Mouse (Mus musculus) MEL (cell line): ENCODE results near the gene Mdfic. TPM values are rescaled to one million over a fixed set of nuclear protein-coding genes. Genes with fewer than 3 reads are reported as not detected.

Experiments
- DNase-seq: peaks from one replicate; pipeline ENCODE4 v3.0.0; 2011; ENCODE audit warnings: low read depth, low spot score
- H3K27ac ChIP-seq: 2 replicates; pipeline ENCODE4 v1.5.1; 2012; ENCODE audit warnings: low read depth, mild to moderate bottlenecking, control low read depth, low read length, moderate library complexity; ENCODE audit not compliant: control insufficient read depth
- H3K27me3 ChIP-seq, 2 experiments: fragments of 150-350 bp in 1 of 2; sonication (generic) in 1 of 2; 2 replicates each; pipeline ENCODE4 v1.6.1; 2012; ENCODE audit warnings: low read length in 2 of 2, mild to moderate bottlenecking in 2 of 2, improper control_type of control experiment in 1 of 2, moderate library complexity in 1 of 2; ENCODE audit not compliant: insufficient read depth in 2 of 2, control insufficient read depth in 1 of 2
- H3K36me3 ChIP-seq, 2 experiments: 2 replicates each; pipeline ENCODE4 v1.6.1; 2012 to 2014; ENCODE audit warnings: low read length in 2 of 2, improper control_type of control experiment in 1 of 2, inconsistent platforms in 1 of 2, mild to moderate bottlenecking in 1 of 2; ENCODE audit not compliant: insufficient read depth in 2 of 2, control insufficient read depth in 1 of 2
- H3K4me1 ChIP-seq, 2 experiments: fragments of 150-350 bp in 1 of 2; sonication (generic) in 1 of 2; 2 replicates each; pipeline ENCODE4 v1.6.1; 2012; ENCODE audit warnings: low read length in 2 of 2, improper control_type of control experiment in 1 of 2, mild to moderate bottlenecking in 1 of 2; ENCODE audit not compliant: insufficient read depth in 2 of 2, control insufficient read depth in 1 of 2
- H3K4me3 ChIP-seq, 2 experiments: fragments of 150-350 bp in 1 of 2; sonication (generic) in 1 of 2; 2 replicates each; pipeline ENCODE4 v1.5.1; 2012; ENCODE audit warnings: low read depth in 2 of 2, low read length in 2 of 2, mild to moderate bottlenecking in 2 of 2, moderate library complexity in 2 of 2, control low read depth in 1 of 2, improper control_type of control experiment in 1 of 2; ENCODE audit not compliant: control insufficient read depth in 1 of 2, insufficient read depth in 1 of 2
- H3K79me2 ChIP-seq: 2 replicates; pipeline ENCODE4 v1.6.1; 2012; ENCODE audit warnings: mild to moderate bottlenecking, low read length, moderate library complexity; ENCODE audit not compliant: control insufficient read depth, poor library complexity, insufficient read depth
- H3K9ac ChIP-seq: 2 replicates; pipeline ENCODE4 v1.6.1; 2012; ENCODE audit warnings: low read depth, mild to moderate bottlenecking, control low read depth, low read length, moderate library complexity; ENCODE audit not compliant: control insufficient read depth, poor library complexity, severe bottlenecking
- H3K9me3 ChIP-seq: fragments of 150-350 bp; sonication (generic); replicated peaks from 2 replicates; pipeline ENCODE4 v1.6.1; 2012; ENCODE audit warnings: mild to moderate bottlenecking, low read length, improper control_type of control experiment, moderate library complexity; ENCODE audit not compliant: insufficient read depth
- BHLHE40 ChIP-seq: IDR thresholded peaks from 2 replicates; pipeline ENCODE4 v1.6.1; 2012; ENCODE audit warnings: low read depth, mild to moderate bottlenecking, inconsistent platforms, low read length, improper control_type of control experiment, borderline replicate concordance
- CHD1 ChIP-seq: IDR thresholded peaks from 2 replicates; pipeline ENCODE4 v1.6.1; 2012; ENCODE audit warnings: low read depth, mild to moderate bottlenecking, inconsistent platforms, low read length, improper control_type of control experiment
- CHD2 ChIP-seq: IDR thresholded peaks from 2 replicates; pipeline ENCODE4 v1.6.1; 2011; ENCODE audit warnings: low read length, improper control_type of control experiment
- E2F4 ChIP-seq: IDR thresholded peaks from 2 replicates; pipeline ENCODE4 v1.6.1; 2011; ENCODE audit warnings: low read depth, low read length, improper control_type of control experiment, borderline replicate concordance
- ELF1 ChIP-seq: IDR thresholded peaks from 2 replicates; pipeline ENCODE4 v1.6.1; 2014; ENCODE audit warnings: low read depth, mild to moderate bottlenecking, inconsistent platforms, low read length, improper control_type of control experiment, moderate library complexity
- EP300 ChIP-seq, 2 experiments: IDR thresholded peaks; 2 replicates each; pipeline ENCODE4 v1.6.1; 2011; ENCODE audit warnings: improper control_type of control experiment in 2 of 2, low read length in 2 of 2, low read depth in 1 of 2, mild to moderate bottlenecking in 1 of 2
- ETS1 ChIP-seq: IDR thresholded peaks from 2 replicates; pipeline ENCODE4 v1.6.1; 2012; ENCODE audit warnings: low read depth, mild to moderate bottlenecking, inconsistent platforms, low read length, improper control_type of control experiment, moderate library complexity
- GATA1 ChIP-seq: IDR thresholded peaks from 2 replicates; pipeline ENCODE4 v1.6.1; 2011; ENCODE audit warnings: low read depth, low read length, improper control_type of control experiment
- JUND ChIP-seq: IDR thresholded peaks from 2 replicates; pipeline ENCODE4 v1.6.1; 2011; ENCODE audit warnings: low read depth, mild to moderate bottlenecking, improper control_type of control experiment, low read length
- MAX ChIP-seq: IDR thresholded peaks from 2 replicates; pipeline ENCODE4 v1.6.1; 2011; ENCODE audit warnings: low read length, improper control_type of control experiment
- MEF2A ChIP-seq: IDR thresholded peaks from 2 replicates; pipeline ENCODE4 v1.6.1; 2014; ENCODE audit warnings: low read depth, mild to moderate bottlenecking, inconsistent platforms, low read length, improper control_type of control experiment; ENCODE audit not compliant: poor library complexity, insufficient replicate concordance, severe bottlenecking; ENCODE audit errors: extremely low read depth
- NELFE ChIP-seq: IDR thresholded peaks from 2 replicates; pipeline ENCODE4 v1.6.1; 2011; ENCODE audit warnings: low read depth, low read length, improper control_type of control experiment
- NRF1 ChIP-seq: IDR thresholded peaks from 2 replicates; pipeline ENCODE4 v1.6.1; 2014; ENCODE audit warnings: low read depth, mild to moderate bottlenecking, inconsistent platforms, low read length, improper control_type of control experiment, moderate library complexity; ENCODE audit not compliant: poor library complexity, insufficient read depth, severe bottlenecking
- POLR2AphosphoS2 ChIP-seq: IDR thresholded peaks from 2 replicates; pipeline ENCODE4 v1.6.1; 2011; ENCODE audit warnings: low read length, improper control_type of control experiment
- POLR2AphosphoS5 ChIP-seq: IDR thresholded peaks from 2 replicates; pipeline ENCODE4 v1.6.1; 2012; ENCODE audit warnings: low read depth, borderline replicate concordance, mild to moderate bottlenecking, inconsistent platforms, low read length, moderate library complexity, mixed read lengths
- RAD21 ChIP-seq: IDR thresholded peaks from 2 replicates; pipeline ENCODE4 v1.6.1; 2011; ENCODE audit warnings: mild to moderate bottlenecking, low read depth, low read length, improper control_type of control experiment
- SMC3 ChIP-seq: IDR thresholded peaks from 2 replicates; pipeline ENCODE4 v1.6.1; 2011; ENCODE audit warnings: low read depth, low read length, improper control_type of control experiment
- TAL1 ChIP-seq: IDR thresholded peaks from 2 replicates; pipeline ENCODE4 v1.6.1; 2012; ENCODE audit warnings: mild to moderate bottlenecking, inconsistent platforms, low read length, moderate library complexity, mixed read lengths
- TBP ChIP-seq: IDR thresholded peaks from 2 replicates; pipeline ENCODE4 v1.8.0; 2011; ENCODE audit warnings: low read depth, low read length, improper control_type of control experiment
- TCF12 ChIP-seq: IDR thresholded peaks from 2 replicates; pipeline ENCODE4 v1.6.1; 2014; ENCODE audit warnings: low read depth, mild to moderate bottlenecking, inconsistent platforms, low read length, improper control_type of control experiment, moderate library complexity
- USF1 ChIP-seq: IDR thresholded peaks from 2 replicates; pipeline ENCODE4 v1.6.1; 2014; ENCODE audit warnings: low read depth, mild to moderate bottlenecking, inconsistent platforms, low read length, improper control_type of control experiment, moderate library complexity
- USF2 ChIP-seq, 2 experiments: IDR thresholded peaks; 2 replicates each; pipeline ENCODE4 v1.6.1; 2011 to 2012; ENCODE audit warnings: improper control_type of control experiment in 2 of 2, low read length in 2 of 2, borderline replicate concordance in 1 of 2, inconsistent platforms in 1 of 2, low read depth in 1 of 2, mild to moderate bottlenecking in 1 of 2; ENCODE audit not compliant: insufficient read depth in 1 of 2
- ZKSCAN1 ChIP-seq: IDR thresholded peaks from 2 replicates; pipeline ENCODE4 v1.6.1; 2012; ENCODE audit warnings: low read depth, mild to moderate bottlenecking, inconsistent platforms, low read length, improper control_type of control experiment, moderate library complexity
- ZMIZ1 ChIP-seq: IDR thresholded peaks from 2 replicates; pipeline ENCODE4 v1.6.1; 2012; ENCODE audit warnings: low read depth, mild to moderate bottlenecking, inconsistent platforms, low read length, improper control_type of control experiment, moderate library complexity
- polyA plus RNA-seq, 2 experiments: library from polyadenylated mRNA; stranded (reverse) in 1 of 2; unstranded in 1 of 2; fragments of >175 nt in 1 of 2; fragments of >200 nt in 1 of 2; gene quantifications; 2 replicates each; pipeline versions ENCODE4 v1.2.1 to v1.2.4; 2012; ENCODE audit warnings: low replicate concordance in 2 of 2, low read depth in 1 of 2; ENCODE audit not compliant: insufficient read length in 2 of 2, insufficient read depth in 1 of 2, missing spikeins in 1 of 2
- total RNA-seq: library from RNA; depleted of rRNA; stranded (reverse); fragments of 300-350 nt; gene quantifications from 2 replicates; pipeline ENCODE4 v1.2.3, GENCODE M21; 2012

Gene Mdfic
- total and polyA plus RNA-seq, 3 experiments: not detected

DNA sequence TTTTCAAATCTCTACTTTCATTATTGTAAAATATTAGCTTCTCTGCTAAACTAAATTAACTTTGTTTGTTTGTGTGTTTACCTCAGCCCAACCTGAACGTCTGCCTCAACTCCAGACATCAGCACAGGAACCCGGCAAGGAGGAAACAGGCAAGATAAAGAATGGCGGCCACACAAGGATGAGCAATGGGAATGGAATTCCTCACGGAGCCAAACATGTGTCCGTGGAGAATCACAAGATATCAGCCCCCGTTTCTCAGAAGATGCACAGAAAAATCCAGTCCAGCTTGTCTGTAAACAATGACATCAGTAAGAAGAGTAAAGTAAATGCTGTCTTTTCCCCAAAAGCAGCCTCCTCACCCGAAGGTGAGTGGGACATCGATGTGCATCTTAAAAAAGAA is 49.7 kb downstream of the Mdfic start:
- Histone ChIP-seq H3K4me3 (no peak overlapping the region), H3K36me3 (no peaks in the 10 kb centered on the region), H3K4me1 (no peaks in the 10 kb centered on the region), H3K27me3 (no peaks in the 10 kb centered on the region), H3K27ac (no peak overlapping the region), H3K79me2 (no peaks in the 10 kb centered on the region), H3K9ac (no peak overlapping the region), H3K9me3 (no peaks in the 10 kb centered on the region)
- TF ChIP-seq POLR2AphosphoS2 (no peak), ZMIZ1 (no peak), CHD1 (no peak), JUND (no peak), MAX (no peak), BHLHE40 (no peak), POLR2AphosphoS5 (no peak), USF2 (IDR thresholded peaks at IDR 0.05; ENCODE audit: borderline replicate concordance in 1 of 2, insufficient read depth in 1 of 2, low read depth in 1 of 2, low read length in 2 of 2) (no peak), ELF1 (no peak), TCF12 (no peak), ETS1 (no peak), ZKSCAN1 (no peak), E2F4 (no peak), MEF2A (no peak), TAL1 (no peak), EP300 (IDR thresholded peaks at IDR 0.05; ENCODE audit: low read depth in 1 of 2, low read length in 2 of 2) (no peak), NELFE (no peak), USF1 (no peak), NRF1 (no peak)
- no peak for DNase-seq

DNA sequence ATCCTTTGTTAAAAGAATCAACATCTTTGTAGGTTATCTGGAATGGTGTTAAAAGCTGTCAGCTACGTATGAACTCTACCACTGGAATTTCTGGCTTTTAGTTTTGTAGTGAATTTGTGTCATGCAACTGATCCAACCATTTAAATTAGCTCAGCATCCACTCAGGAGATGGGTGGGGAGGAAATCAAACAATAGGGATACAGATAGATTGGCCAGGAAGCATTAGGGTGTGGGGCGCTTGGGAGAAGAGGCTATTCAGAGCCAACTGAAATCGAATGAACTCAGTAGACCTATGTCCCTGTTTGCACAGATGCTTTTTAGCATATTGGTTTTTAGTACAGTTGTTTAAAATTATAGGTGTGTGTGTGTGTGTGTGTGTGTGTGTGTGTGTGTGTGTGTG is 56.6 kb downstream of the Mdfic start:
- TF ChIP-seq EP300 (IDR thresholded peaks at IDR 0.05; ENCODE audit: low read depth in 1 of 2, low read length in 2 of 2) (no peak), NELFE (no peak), SMC3 (no peak), GATA1 (no peak), POLR2AphosphoS5 (no peak), MAX (no peak), E2F4 (no peak), TBP (no peak), RAD21 (no peak), MEF2A (no peak), CHD2 (no peak)
- TF ChIP-seq, all 39 proteins: peak for 0
- Histone ChIP-seq H3K4me1 (no peaks in the 10 kb centered on the region), H3K4me3 (no peak overlapping the region), H3K9me3 (no peaks in the 10 kb centered on the region), H3K79me2 (no peaks in the 10 kb centered on the region), H3K27me3 (no peaks in the 10 kb centered on the region), H3K27ac (no peak overlapping the region), H3K36me3 (no peaks in the 10 kb centered on the region), H3K9ac (no peak overlapping the region)
- DNase-seq: no peak
